Mouse (Mus musculus): ENCODE measurements around the gene Cmklr1. TPM values are rescaled to one million over a fixed set of nuclear protein-coding genes. Genes with fewer than 3 reads are reported as not detected.

Gene Cmklr1
- polyA plus RNA-seq, 1 experiment from 2014 or later, result 6.5 TPM

- H3K27ac ChIP-seq (ENCODE audit: low read length), result no peak overlapping the region
- 91% methylated on average over 6 of the region's 6 CpGs for WGBS
- H3K4me2 ChIP-seq (replicated peaks; ENCODE audit: low read depth, low read length), result no peak overlapping the region
- no peak for ATAC-seq (ENCODE audit: low FRiP score, low TSS enrichment)
- no peak overlapping the region for H3K9ac ChIP-seq (replicated peaks; ENCODE audit: low read length)
- no peak overlapping the region for H3K4me3 ChIP-seq (ENCODE audit: low read length)
- no peaks in the 10 kb centered on the region for H3K27me3 ChIP-seq (ENCODE audit: insufficient read depth, low read length)
- H3K9me3 ChIP-seq (ENCODE audit: low read length), result peaks cover 3% of the 10 kb centered on the region; the same call in 1 of the 2 replicates
- H3K4me1 ChIP-seq (ENCODE audit: insufficient read depth, low read length), result no peaks in the 10 kb centered on the region
- no peaks in the 10 kb centered on the region for H3K36me3 ChIP-seq (ENCODE audit: insufficient read depth, low read length)
Observed at GRCm38 (mm10) chr5:113664127-113664526, 13.9 kb upstream of the Cmklr1 start.

- Histone ChIP-seq H3K4me1 (ENCODE audit: insufficient read depth, low read length) (no peaks in the 10 kb centered on the region), H3K4me3 (ENCODE audit: low read length) (no peak overlapping the region), H3K27me3 (ENCODE audit: insufficient read depth, low read length) (no peaks in the 10 kb centered on the region), H3K36me3 (ENCODE audit: insufficient read depth, low read length) (no peaks in the 10 kb centered on the region), H3K9ac (replicated peaks; ENCODE audit: low read length) (no peak overlapping the region), H3K4me2 (replicated peaks; ENCODE audit: low read depth, low read length) (no peak overlapping the region), H3K27ac (ENCODE audit: low read length) (no peak overlapping the region), H3K9me3 (ENCODE audit: low read length) (no peaks in the 10 kb centered on the region)
- ATAC-seq (ENCODE audit: low FRiP score, low TSS enrichment), result no peak
- 65% methylated on average over 10 of the region's 10 CpGs for WGBS
Observed at GRCm38 (mm10) chr5:113660872-113661271, 10.6 kb upstream of the Cmklr1 start.

- no peaks in the 10 kb centered on the region for H3K9me3 ChIP-seq (ENCODE audit: low read length)
- no peak overlapping the region for H3K27ac ChIP-seq (ENCODE audit: low read length)
- no peak overlapping the region for H3K4me2 ChIP-seq (replicated peaks; ENCODE audit: low read depth, low read length)
- no peaks in the 10 kb centered on the region for H3K36me3 ChIP-seq (ENCODE audit: insufficient read depth, low read length)
- ATAC-seq (ENCODE audit: low FRiP score, low TSS enrichment), result no peak
- WGBS, result 67% methylated on average over 12 of the region's 12 CpGs
- no peak overlapping the region for H3K9ac ChIP-seq (replicated peaks; ENCODE audit: low read length)
- peaks cover 9% of the 10 kb centered on the region for H3K4me1 ChIP-seq (ENCODE audit: insufficient read depth, low read length)
- peaks cover 8% of the 10 kb centered on the region for H3K27me3 ChIP-seq (ENCODE audit: insufficient read depth, low read length)
- H3K4me3 ChIP-seq (ENCODE audit: low read length), result no peak overlapping the region
Observed at GRCm38 (mm10) chr5:113654821-113655220, 4.6 kb upstream of the Cmklr1 start.

DNA sequence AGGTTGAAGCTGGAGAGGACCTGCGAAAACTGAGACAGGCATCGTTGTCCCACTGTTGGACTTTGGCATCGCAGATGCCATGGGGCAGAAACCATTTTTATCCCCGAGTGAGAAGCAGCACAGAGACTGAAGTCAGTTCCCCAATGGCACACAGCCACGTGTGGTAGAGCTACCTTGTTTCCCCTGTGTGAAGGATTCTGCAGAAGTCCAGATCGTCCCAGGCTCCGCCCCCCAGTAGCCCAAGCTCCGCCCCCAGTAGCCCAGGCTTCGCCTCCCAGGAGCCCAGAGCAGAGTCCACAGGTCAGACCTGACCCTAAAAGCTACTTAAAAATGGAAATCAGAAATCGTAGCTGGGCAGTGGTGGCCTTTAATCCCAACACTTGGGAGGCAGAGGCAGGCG, 4.0 kb upstream of the Cmklr1 start:
- Histone ChIP-seq H3K27ac (ENCODE audit: low read length) (no peak overlapping the region), H3K9me3 (ENCODE audit: low read length) (no peaks in the 10 kb centered on the region), H3K4me3 (ENCODE audit: low read length) (no peak overlapping the region), H3K4me1 (ENCODE audit: insufficient read depth, low read length) (peaks cover 12% of the 10 kb centered on the region), H3K36me3 (ENCODE audit: insufficient read depth, low read length) (no peaks in the 10 kb centered on the region), H3K9ac (replicated peaks; ENCODE audit: low read length) (no peak overlapping the region), H3K27me3 (ENCODE audit: insufficient read depth, low read length) (peaks cover 8% of the 10 kb centered on the region), H3K4me2 (replicated peaks; ENCODE audit: low read depth, low read length) (no peak overlapping the region)
- 79% methylated on average over 11 of the region's 11 CpGs for WGBS
- no peak for ATAC-seq (ENCODE audit: low FRiP score, low TSS enrichment)

- peaks cover 8% of the 10 kb centered on the region for H3K27me3 ChIP-seq (ENCODE audit: insufficient read depth, low read length)
- peaks cover 12% of the 10 kb centered on the region for H3K4me1 ChIP-seq (ENCODE audit: insufficient read depth, low read length)
- no peak overlapping the region for H3K4me3 ChIP-seq (ENCODE audit: low read length)
- ATAC-seq (ENCODE audit: low FRiP score, low TSS enrichment), result no peak
- no peaks in the 10 kb centered on the region for H3K36me3 ChIP-seq (ENCODE audit: insufficient read depth, low read length)
- 0 out of 2 replicates have a peak overlapping the region, but pooled peaks have one; percentile 2 for H3K4me2 ChIP-seq (replicated peaks; ENCODE audit: low read depth, low read length)
- H3K9ac ChIP-seq (replicated peaks; ENCODE audit: low read length), result no peak overlapping the region
- H3K9me3 ChIP-seq (ENCODE audit: low read length), result no peaks in the 10 kb centered on the region
- no peak overlapping the region for H3K27ac ChIP-seq (ENCODE audit: low read length)
- WGBS, result 22% methylated on average over 5 of the region's 5 CpGs
Observed at GRCm38 (mm10) chr5:113652215-113652614, 2.0 kb upstream of the Cmklr1 start.

DNA sequence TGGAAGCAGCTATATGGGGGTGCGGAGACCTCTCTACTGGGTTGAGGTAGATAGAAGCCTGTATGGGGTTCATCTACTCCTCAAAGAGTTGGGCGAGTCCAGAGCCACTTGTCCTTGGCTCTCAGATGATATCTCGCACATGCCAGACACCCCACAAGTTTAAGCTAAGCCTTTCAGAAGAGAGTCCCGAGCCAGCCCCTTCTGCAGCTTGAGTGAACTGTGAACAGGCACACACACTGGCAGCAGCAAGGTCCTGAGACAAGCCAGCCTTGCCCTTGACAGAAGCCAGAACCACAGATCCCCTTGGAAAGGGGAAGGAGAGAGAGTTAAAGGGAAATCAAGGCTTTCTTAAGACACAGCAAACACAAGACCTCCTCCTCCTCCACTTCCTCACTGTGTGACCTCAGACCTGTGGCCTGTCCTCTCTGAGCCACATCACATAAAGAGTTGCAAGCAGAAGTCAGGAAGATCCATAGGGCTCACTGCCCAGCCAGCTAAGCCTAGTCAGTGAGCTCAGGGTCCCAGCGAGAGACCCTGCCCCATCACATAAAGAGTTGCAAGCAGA, 1.5 kb downstream of the Cmklr1 start:
- H3K4me3 ChIP-seq (ENCODE audit: low read length), result peak overlapping the region; percentile 34; the same call in 1 of the 2 replicates
- no peak for ATAC-seq (ENCODE audit: low FRiP score, low TSS enrichment)
- peak overlapping the region; percentile 45 for H3K4me2 ChIP-seq (replicated peaks; ENCODE audit: low read depth, low read length)

DNA sequence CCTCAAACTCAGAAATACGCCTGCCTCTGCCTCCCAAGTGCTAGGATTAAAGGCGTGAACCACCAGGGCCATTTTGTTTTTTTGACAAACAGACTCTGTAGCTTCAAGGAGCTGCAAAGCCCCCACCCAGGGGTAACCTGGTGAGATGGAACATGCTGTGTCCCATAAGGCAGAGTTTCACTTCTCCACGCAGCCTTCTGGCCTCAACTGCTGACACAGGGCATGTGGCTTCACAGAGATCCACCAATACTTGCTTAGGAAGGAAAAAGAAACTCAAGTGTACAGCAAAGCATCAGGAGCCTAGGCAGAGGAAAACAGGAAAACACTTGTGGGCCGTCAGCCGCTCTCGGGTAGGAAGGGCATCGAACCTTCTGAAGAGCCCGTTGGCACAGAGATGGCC, 3.1 kb downstream of the Cmklr1 start:
- no peak for ATAC-seq (ENCODE audit: low FRiP score, low TSS enrichment)
- H3K27ac ChIP-seq (ENCODE audit: low read length), result no peak overlapping the region
- 88% methylated on average over 8 of the region's 8 CpGs for WGBS
- H3K9me3 ChIP-seq (ENCODE audit: low read length), result no peaks in the 10 kb centered on the region
- no peak overlapping the region for H3K9ac ChIP-seq (replicated peaks; ENCODE audit: low read length)
- peaks cover 7% of the 10 kb centered on the region for H3K27me3 ChIP-seq (ENCODE audit: insufficient read depth, low read length)
- no peak overlapping the region for H3K4me3 ChIP-seq (ENCODE audit: low read length)
- no peaks in the 10 kb centered on the region for H3K36me3 ChIP-seq (ENCODE audit: insufficient read depth, low read length)
- H3K4me1 ChIP-seq (ENCODE audit: insufficient read depth, low read length), result peaks cover 12% of the 10 kb centered on the region
- H3K4me2 ChIP-seq (replicated peaks; ENCODE audit: low read depth, low read length), result no peak overlapping the region

More for the DNA sequence above, 1.5 kb downstream of the Cmklr1 start:
- Histone ChIP-seq H3K36me3 (ENCODE audit: insufficient read depth, low read length) (no peaks in the 10 kb centered on the region), H3K4me1 (ENCODE audit: insufficient read depth, low read length) (peaks cover 12% of the 10 kb centered on the region), H3K9me3 (ENCODE audit: low read length) (no peaks in the 10 kb centered on the region), H3K27ac (ENCODE audit: low read length) (no peak overlapping the region), H3K9ac (replicated peaks; ENCODE audit: low read length) (no peak overlapping the region), H3K27me3 (ENCODE audit: insufficient read depth, low read length) (peaks cover 8% of the 10 kb centered on the region)
- WGBS, result 80% methylated on average over 5 of the region's 5 CpGs

- Histone ChIP-seq H3K4me2 (replicated peaks; ENCODE audit: low read depth, low read length) (no peak overlapping the region), H3K9me3 (ENCODE audit: low read length) (no peaks in the 10 kb centered on the region), H3K9ac (replicated peaks; ENCODE audit: low read length) (no peak overlapping the region), H3K27ac (ENCODE audit: low read length) (no peak overlapping the region), H3K4me3 (ENCODE audit: low read length) (no peak overlapping the region), H3K4me1 (ENCODE audit: insufficient read depth, low read length) (no peaks in the 10 kb centered on the region; the same call in 1 of the 2 replicates), H3K27me3 (ENCODE audit: insufficient read depth, low read length) (no peaks in the 10 kb centered on the region), H3K36me3 (ENCODE audit: insufficient read depth, low read length) (no peaks in the 10 kb centered on the region)
- ATAC-seq (ENCODE audit: low FRiP score, low TSS enrichment), result no peak
- WGBS, result 88% methylated on average over 4 of the region's 4 CpGs
Observed at GRCm38 (mm10) chr5:113644520-113644919, 5.7 kb downstream of the Cmklr1 start.

GRCm38 (mm10) chr5:113643107-113643848, 6.9 kb downstream of the Cmklr1 start:
- Histone ChIP-seq H3K9ac (replicated peaks; ENCODE audit: low read length) (no peak overlapping the region), H3K27ac (ENCODE audit: low read length) (no peak overlapping the region), H3K27me3 (ENCODE audit: insufficient read depth, low read length) (no peaks in the 10 kb centered on the region), H3K36me3 (ENCODE audit: insufficient read depth, low read length) (no peaks in the 10 kb centered on the region), H3K4me3 (ENCODE audit: low read length) (no peak overlapping the region), H3K9me3 (ENCODE audit: low read length) (no peaks in the 10 kb centered on the region), H3K4me1 (ENCODE audit: insufficient read depth, low read length) (no peaks in the 10 kb centered on the region; the same call in 1 of the 2 replicates), H3K4me2 (replicated peaks; ENCODE audit: low read depth, low read length) (peak overlapping the region; percentile 37; the same call in 1 of the 2 replicates)
- WGBS, result 50% methylated on average over 18 of the region's 18 CpGs
- peak; percentile 81 for ATAC-seq (ENCODE audit: low FRiP score, low TSS enrichment)

DNA sequence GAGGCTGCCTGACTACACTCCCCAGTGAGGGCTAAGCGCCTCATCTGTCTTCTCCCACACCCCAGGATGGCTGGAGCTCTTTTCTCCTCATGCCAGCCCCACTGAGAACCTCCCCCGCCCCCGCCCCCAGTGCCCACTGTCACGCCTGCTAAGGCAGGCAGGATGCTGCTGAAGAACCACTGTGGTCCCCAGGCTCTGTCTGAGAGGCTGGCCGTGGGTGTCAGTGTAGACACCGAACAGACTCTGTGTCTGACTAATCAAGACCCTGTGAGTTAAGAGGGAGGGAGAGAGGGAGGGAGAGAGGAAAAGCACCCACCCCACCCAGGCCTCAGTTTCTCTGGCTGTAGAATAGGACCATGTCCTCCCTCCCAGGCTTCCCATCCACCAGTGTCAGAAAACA, 9.2 kb downstream of the Cmklr1 start:
- no peaks in the 10 kb centered on the region for H3K9me3 ChIP-seq (ENCODE audit: low read length)
- no peaks in the 10 kb centered on the region for H3K27me3 ChIP-seq (ENCODE audit: insufficient read depth, low read length)
- H3K27ac ChIP-seq (ENCODE audit: low read length), result no peak overlapping the region
- no peaks in the 10 kb centered on the region; the same call in 1 of the 2 replicates for H3K4me1 ChIP-seq (ENCODE audit: insufficient read depth, low read length)
- no peak overlapping the region for H3K4me3 ChIP-seq (ENCODE audit: low read length)
- WGBS, result 62% methylated on average over 6 of the region's 6 CpGs
- H3K4me2 ChIP-seq (replicated peaks; ENCODE audit: low read depth, low read length), result no peak overlapping the region
- no peaks in the 10 kb centered on the region for H3K36me3 ChIP-seq (ENCODE audit: insufficient read depth, low read length)
- ATAC-seq (ENCODE audit: low FRiP score, low TSS enrichment), result no peak
- H3K9ac ChIP-seq (replicated peaks; ENCODE audit: low read length), result no peak overlapping the region

Measured in kidney, embryonic 16.5 days (tissue).